Mouse (Mus musculus) lung, postnatal 4 days (tissue): ENCODE results near the gene Ndufb10.

Experiments
- DNase-seq, 2 experiments: peaks; one replicate each; pipeline ENCODE4 v3.0.0; 2021

Ndufb10 gene

GRCm38 (mm10) chr17:24705821-24706220 lies 18.5 kb downstream of the Ndufb10 start:
- DNase-seq, result no peak

GRCm38 (mm10) chr17:24701251-24701650 lies 23.0 kb downstream of the Ndufb10 start:
- no peak for DNase-seq

GRCm38 (mm10) chr17:24699473-24699872 lies 24.8 kb downstream of the Ndufb10 start:
- no peak for DNase-seq

- no peak for DNase-seq
Measured at GRCm38 (mm10) chr17:24698715-24699114, 25.6 kb downstream of the Ndufb10 start.

GRCm38 (mm10) chr17:24697985-24698384 lies 26.3 kb downstream of the Ndufb10 start:
- no peak for DNase-seq

GRCm38 (mm10) chr17:24696011-24696697 lies 28.1 kb downstream of the Ndufb10 start, which contains the start of the genes Gfer and Noxo1:
TSS of gene Gfer (minus strand) at chr17:24696156.
TSS of gene Noxo1 (plus strand) at chr17:24696234.
- DNase-seq, result peak; percentile 91 to 94

- no peak for DNase-seq
Measured at GRCm38 (mm10) chr17:24695326-24696010, 28.8 kb downstream of the Ndufb10 start.

GRCm38 (mm10) chr17:24692385-24692784 lies 31.9 kb downstream of the Ndufb10 start:
- no peak for DNase-seq

- no peak for DNase-seq
Measured at GRCm38 (mm10) chr17:24689251-24690081, 34.8 kb downstream of the Ndufb10 start, which contains the start of gene Syngr3. TSS of gene Syngr3 (minus strand) at chr17:24689955.

GRCm38 (mm10) chr17:24687599-24687998 lies 36.7 kb downstream of the Ndufb10 start:
- no peak for DNase-seq

GRCm38 (mm10) chr17:24687146-24687595 lies 37.1 kb downstream of the Ndufb10 start:
- peak; percentile 67 to 70 for DNase-seq

- peak; percentile 44 to 60 for DNase-seq
Measured at GRCm38 (mm10) chr17:24686514-24686913, 37.8 kb downstream of the Ndufb10 start.

GRCm38 (mm10) chr17:24677500-24678080 lies 46.7 kb downstream of the Ndufb10 start:
- DNase-seq, result no peak

GRCm38 (mm10) chr17:24676877-24677276 lies 47.4 kb downstream of the Ndufb10 start:
- DNase-seq, result no peak

GRCm38 (mm10) chr17:24676187-24676586 lies 48.1 kb downstream of the Ndufb10 start:
- peak in 1 of 2 experiments; percentile 86 for DNase-seq

- DNase-seq, result no peak
Measured at GRCm38 (mm10) chr17:24674277-24674676, 50.0 kb downstream of the Ndufb10 start.

- peak; percentile 74 to 80 for DNase-seq
Measured at GRCm38 (mm10) chr17:24672141-24672540, 52.1 kb downstream of the Ndufb10 start.
